Mouse (Mus musculus): Measurements from ENCODE around the gene S1pr5. TPM values are rescaled to one million over a fixed set of nuclear protein-coding genes. Genes with fewer than 3 reads are reported as not detected.
A peak's percentile ranks its signal among the peaks of the same experiment; 100 is the strongest.

S1pr5 gene
- total and polyA plus RNA-seq, 2 experiments = 4.1 to 5.3 TPM

DNA sequence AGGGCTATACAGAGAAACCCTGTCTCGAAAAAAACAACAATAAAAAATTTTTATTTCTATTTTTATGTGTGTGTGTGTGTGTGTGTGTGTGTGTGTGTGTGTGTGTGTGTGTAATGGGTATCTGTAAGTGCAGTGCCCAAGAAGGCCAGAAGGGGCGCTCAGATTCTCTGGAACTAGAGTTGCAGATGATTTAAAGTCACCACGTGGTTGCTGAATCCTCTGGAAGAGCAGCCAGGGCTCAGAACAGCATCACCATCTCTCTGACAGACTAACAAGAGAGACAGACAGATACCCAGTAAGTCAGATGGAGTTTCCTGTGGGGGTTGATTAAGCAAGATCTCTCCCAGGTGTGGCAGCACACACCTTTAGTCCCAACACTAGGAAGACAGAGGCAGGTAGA is 28.4 kb downstream of the S1pr5 start:
- WGBS = 55% methylated on average over 3 of the region's 3 CpGs

DNA sequence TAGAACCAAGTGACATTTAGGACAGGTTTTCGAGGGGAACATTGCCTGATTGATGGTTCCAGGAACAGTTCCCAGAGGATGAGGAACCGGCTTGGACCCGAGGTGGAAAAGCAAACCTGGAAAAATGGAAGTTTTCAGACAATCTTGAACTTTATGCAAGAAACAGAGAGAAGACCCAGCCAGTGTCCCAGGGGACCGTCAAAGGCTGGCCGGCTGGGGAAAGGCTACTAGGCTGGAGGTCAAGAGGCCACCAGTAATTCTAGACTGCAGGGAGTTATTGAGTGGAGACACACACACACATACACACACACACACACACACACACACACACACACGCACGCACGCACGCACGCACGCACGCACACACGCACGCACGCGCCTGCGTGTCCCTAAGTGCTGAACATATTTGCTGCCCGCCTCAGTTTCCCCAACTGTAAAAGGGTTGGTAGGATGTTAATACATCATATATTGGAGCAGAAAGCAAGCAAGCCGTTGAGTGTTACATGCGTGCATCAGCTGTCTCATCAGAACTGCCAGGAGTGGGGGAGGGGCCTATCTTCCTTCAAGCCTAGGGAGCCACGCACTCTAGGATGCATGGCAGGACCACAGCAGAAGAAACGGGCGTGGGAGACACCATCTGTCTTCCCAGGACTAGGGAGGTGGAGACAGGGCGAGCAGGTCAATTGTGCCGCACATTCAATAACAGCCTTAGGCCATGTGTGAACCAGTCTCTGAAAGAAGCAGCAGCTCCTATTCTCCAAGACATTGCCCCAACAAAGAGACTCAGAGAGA is 32.0 kb downstream of the S1pr5 start:
- Histone ChIP-seq H3K79me2 (ENCODE audit: control insufficient read depth, insufficient read depth, low read length) (no peaks in the 10 kb centered on the region), H3K9ac (ENCODE audit: low read depth, low read length) (no peak overlapping the region), H3K27ac (replicated peaks; ENCODE audit: insufficient read depth, low read depth, low read length) (no peak overlapping the region), H3K4me3 (ENCODE audit: insufficient read depth, low read depth, low read length) (no peak overlapping the region), H3K36me3 (ENCODE audit: control insufficient read depth, insufficient read depth, low read length) (no peaks in the 10 kb centered on the region), H3K4me1 (ENCODE audit: control insufficient read depth, insufficient read depth, low read length) (peaks cover 3% of the 10 kb centered on the region; the same call in 1 of the 2 replicates), H3K27me3 (ENCODE audit: control insufficient read depth, insufficient read depth, low read length) (no peaks in the 10 kb centered on the region)
- 84% methylated on average over 25 of the region's 25 CpGs for WGBS
- no peak for TF ChIP-seq CTCF (IDR thresholded peaks at IDR 0.05; ENCODE audit: low read depth, low read length)
- no peak for DNase-seq (ENCODE audit: extremely low read depth, low read depth, low spot score)

More for the DNA sequence above, 28.4 kb downstream of the S1pr5 start:
- H3K79me2 ChIP-seq (ENCODE audit: control insufficient read depth, insufficient read depth, low read length) = no peaks in the 10 kb centered on the region
- TF ChIP-seq CTCF (IDR thresholded peaks at IDR 0.05; ENCODE audit: low read depth, low read length) (no peak), POLR2A (IDR thresholded peaks at IDR 0.05; ENCODE audit: extremely low read depth, insufficient read depth, low read length) (no peak)
- H3K4me3 ChIP-seq (ENCODE audit: insufficient read depth, low read depth, low read length) = no peak overlapping the region
- no peak overlapping the region for H3K9ac ChIP-seq (ENCODE audit: low read depth, low read length)
- H3K27ac ChIP-seq (replicated peaks; ENCODE audit: insufficient read depth, low read depth, low read length) = no peak overlapping the region
- no peaks in the 10 kb centered on the region for H3K27me3 ChIP-seq (ENCODE audit: control insufficient read depth, insufficient read depth, low read length)
- no peaks in the 10 kb centered on the region for H3K36me3 ChIP-seq (ENCODE audit: control insufficient read depth, insufficient read depth, low read length)
- DNase-seq (ENCODE audit: extremely low read depth, low read depth, low spot score) = no peak
- H3K4me1 ChIP-seq (ENCODE audit: control insufficient read depth, insufficient read depth, low read length) = peaks cover 5% of the 10 kb centered on the region; the same call in 1 of the 2 replicates

DNA sequence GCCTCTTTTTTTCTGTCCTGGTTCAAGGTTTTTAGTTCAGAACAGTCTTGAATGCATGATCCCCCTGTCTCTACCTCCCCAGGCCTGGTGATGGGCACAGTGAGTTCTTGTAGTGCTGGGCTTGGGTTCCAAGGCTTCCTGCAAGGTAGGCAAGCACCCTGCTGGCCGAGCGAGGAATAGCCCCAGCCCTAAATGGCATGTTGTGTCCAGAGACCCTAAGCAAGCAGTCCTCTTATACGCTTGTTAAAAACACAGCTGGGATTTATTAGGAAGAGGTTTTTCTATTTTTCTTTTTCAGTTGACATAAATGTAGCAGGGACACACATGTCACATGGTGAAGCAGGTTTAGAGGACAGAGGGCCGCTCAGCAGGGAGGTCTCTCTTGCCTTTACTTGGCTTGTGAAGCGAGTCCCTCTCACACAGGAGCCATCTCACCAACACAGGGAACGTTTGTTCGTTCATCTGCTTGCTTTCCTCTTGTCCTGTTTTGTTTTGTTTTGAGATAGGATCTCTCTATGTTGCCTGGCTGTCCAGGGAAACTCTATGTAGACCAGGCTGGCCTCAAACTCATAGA is 34.5 kb downstream of the S1pr5 start:
- Histone ChIP-seq H3K79me2 (ENCODE audit: control insufficient read depth, insufficient read depth, low read length) (no peaks in the 10 kb centered on the region), H3K36me3 (ENCODE audit: control insufficient read depth, insufficient read depth, low read length) (no peaks in the 10 kb centered on the region), H3K27me3 (ENCODE audit: control insufficient read depth, insufficient read depth, low read length) (no peaks in the 10 kb centered on the region), H3K27ac (replicated peaks; ENCODE audit: insufficient read depth, low read depth, low read length) (no peak overlapping the region), H3K9ac (ENCODE audit: low read depth, low read length) (no peak overlapping the region), H3K4me3 (ENCODE audit: insufficient read depth, low read depth, low read length) (no peak overlapping the region), H3K4me1 (ENCODE audit: control insufficient read depth, insufficient read depth, low read length) (peaks cover 2% of the 10 kb centered on the region)
- no peak for DNase-seq (ENCODE audit: extremely low read depth, low read depth, low spot score)
- TF ChIP-seq CTCF (IDR thresholded peaks at IDR 0.05; ENCODE audit: low read depth, low read length) (peak; percentile 73), POLR2A (IDR thresholded peaks at IDR 0.05; ENCODE audit: extremely low read depth, insufficient read depth, low read length) (no peak)
- 72% methylated on average over 7 of the region's 7 CpGs for WGBS

DNA sequence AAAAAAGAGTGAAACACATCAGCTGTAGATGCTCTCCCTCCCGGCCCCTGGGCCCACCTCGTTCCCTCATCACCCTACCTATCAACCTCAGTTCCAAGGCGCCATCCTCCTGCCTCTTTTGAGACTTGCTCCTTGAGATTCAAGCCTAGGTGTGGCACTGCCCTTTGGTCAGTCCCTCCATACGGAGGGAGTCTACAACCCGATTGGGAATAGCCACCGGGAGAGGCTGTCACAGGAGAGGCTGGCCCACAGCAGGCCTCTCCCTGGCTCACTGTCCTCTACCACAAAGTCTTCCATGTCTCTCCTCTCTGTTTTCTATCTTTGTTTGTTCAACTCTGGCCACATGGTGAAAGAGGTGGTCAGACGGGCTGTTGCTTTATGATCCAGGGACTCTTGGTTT is 36.6 kb downstream of the S1pr5 start:
- WGBS = 90% methylated on average over 7 of the region's 7 CpGs
- no peaks in the 10 kb centered on the region for H3K79me2 ChIP-seq (ENCODE audit: control insufficient read depth, insufficient read depth, low read length)
- H3K4me3 ChIP-seq (ENCODE audit: insufficient read depth, low read depth, low read length) = no peak overlapping the region
- no peaks in the 10 kb centered on the region for H3K36me3 ChIP-seq (ENCODE audit: control insufficient read depth, insufficient read depth, low read length)
- DNase-seq (ENCODE audit: extremely low read depth, low read depth, low spot score) = no peak
- H3K27ac ChIP-seq (replicated peaks; ENCODE audit: insufficient read depth, low read depth, low read length) = no peak overlapping the region
- TF ChIP-seq CTCF (IDR thresholded peaks at IDR 0.05; ENCODE audit: low read depth, low read length) (no peak), POLR2A (IDR thresholded peaks at IDR 0.05; ENCODE audit: extremely low read depth, insufficient read depth, low read length) (no peak)
- no peak overlapping the region for H3K9ac ChIP-seq (ENCODE audit: low read depth, low read length)
- H3K4me1 ChIP-seq (ENCODE audit: control insufficient read depth, insufficient read depth, low read length) = peaks cover 2% of the 10 kb centered on the region
- no peaks in the 10 kb centered on the region for H3K27me3 ChIP-seq (ENCODE audit: control insufficient read depth, insufficient read depth, low read length)

DNA sequence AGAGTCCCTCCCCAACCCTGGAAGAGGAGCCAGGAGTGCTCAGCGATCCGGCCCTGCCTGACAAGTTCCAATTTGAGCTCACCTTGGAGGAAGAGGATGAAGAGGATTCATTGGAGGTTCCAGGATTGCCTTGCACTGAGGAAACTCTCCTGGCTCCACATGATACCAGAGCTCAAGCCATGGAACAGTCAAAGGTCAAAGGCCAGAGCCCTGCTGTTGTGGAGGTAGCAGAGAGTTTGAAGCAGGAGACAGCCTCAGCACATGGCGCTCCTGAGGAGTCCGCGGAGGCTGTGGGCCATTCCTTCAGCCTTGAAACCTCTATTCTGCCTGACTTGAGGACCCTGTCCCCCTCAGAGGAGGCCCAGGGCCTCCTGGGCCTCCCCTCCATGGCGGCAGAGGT is 37.4 kb downstream of the S1pr5 start:
- H3K9ac ChIP-seq (ENCODE audit: low read depth, low read length) = no peak overlapping the region
- H3K36me3 ChIP-seq (ENCODE audit: control insufficient read depth, insufficient read depth, low read length) = no peaks in the 10 kb centered on the region; the same call in 1 of the 2 replicates
- 71% methylated on average over 6 of the region's 6 CpGs for WGBS

DNA sequence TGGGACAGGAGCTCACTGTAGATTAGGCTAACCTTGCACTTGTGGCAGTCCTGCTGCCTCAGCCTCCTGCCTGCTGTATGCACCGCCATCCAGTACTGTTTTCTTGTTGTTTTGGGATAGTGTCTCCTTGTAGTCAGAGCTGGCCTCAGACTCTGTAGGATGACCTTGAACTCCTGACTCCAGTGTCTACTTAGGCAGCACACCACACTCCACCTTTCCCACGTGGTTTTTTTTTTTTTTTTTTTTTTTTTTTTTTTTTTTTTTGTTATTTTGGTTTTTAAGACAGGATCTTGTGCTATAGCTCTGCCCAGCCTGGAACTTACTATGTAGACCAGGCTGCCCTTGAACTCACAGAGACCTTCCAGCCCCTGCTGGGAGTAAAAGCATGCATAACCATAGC is 39.6 kb downstream of the S1pr5 start:
- no peak overlapping the region for H3K27ac ChIP-seq (replicated peaks; ENCODE audit: insufficient read depth, low read depth, low read length)
- no peak for DNase-seq (ENCODE audit: extremely low read depth, low read depth, low spot score)
- no peak overlapping the region for H3K4me3 ChIP-seq (ENCODE audit: insufficient read depth, low read depth, low read length)
- no peaks in the 10 kb centered on the region for H3K27me3 ChIP-seq (ENCODE audit: control insufficient read depth, insufficient read depth, low read length)
- peaks cover 2% of the 10 kb centered on the region for H3K4me1 ChIP-seq (ENCODE audit: control insufficient read depth, insufficient read depth, low read length)
- no peak overlapping the region for H3K9ac ChIP-seq (ENCODE audit: low read depth, low read length)
- TF ChIP-seq POLR2A (IDR thresholded peaks at IDR 0.05; ENCODE audit: extremely low read depth, insufficient read depth, low read length) (no peak), CTCF (IDR thresholded peaks at IDR 0.05; ENCODE audit: low read depth, low read length) (no peak)
- no peaks in the 10 kb centered on the region; the same call in 1 of the 2 replicates for H3K36me3 ChIP-seq (ENCODE audit: control insufficient read depth, insufficient read depth, low read length)
- no peaks in the 10 kb centered on the region for H3K79me2 ChIP-seq (ENCODE audit: control insufficient read depth, insufficient read depth, low read length)
- 63% methylated on average over 2 of the region's 2 CpGs for WGBS

More for the DNA sequence above, 37.4 kb downstream of the S1pr5 start:
- Histone ChIP-seq H3K4me1 (ENCODE audit: control insufficient read depth, insufficient read depth, low read length) (peaks cover 2% of the 10 kb centered on the region), H3K27ac (replicated peaks; ENCODE audit: insufficient read depth, low read depth, low read length) (no peak overlapping the region), H3K79me2 (ENCODE audit: control insufficient read depth, insufficient read depth, low read length) (no peaks in the 10 kb centered on the region), H3K4me3 (ENCODE audit: insufficient read depth, low read depth, low read length) (no peak overlapping the region), H3K27me3 (ENCODE audit: control insufficient read depth, insufficient read depth, low read length) (no peaks in the 10 kb centered on the region)
- peak; percentile 66 for DNase-seq (ENCODE audit: extremely low read depth, low read depth, low spot score)
- TF ChIP-seq CTCF (IDR thresholded peaks at IDR 0.05; ENCODE audit: low read depth, low read length) (no peak), POLR2A (IDR thresholded peaks at IDR 0.05; ENCODE audit: extremely low read depth, insufficient read depth, low read length) (no peak)
